Mouse (Mus musculus) gastrocnemius, postnatal 4 days (tissue): ENCODE data around the gene Kcng3. TPM values are rescaled to one million over a fixed set of nuclear protein-coding genes. Genes with fewer than 3 reads are reported as not detected.

ENCODE experiments used
- DNase-seq, 2 experiments: peaks; one replicate each; pipeline ENCODE4 v3.0.0; 2021 to 2022; ENCODE audit warnings: low spot score in 2 of 2, mixed read lengths in 2 of 2
- long read RNA-seq, 2 experiments: library from polyadenylated mRNA; stranded (forward); transcript quantifications; one replicate each; pipeline ENCODE4 v2.0.0; 2021
- total RNA-seq, 2 experiments: library from RNA; stranded (reverse); gene quantifications; 2 replicates each; pipeline ENCODE4 v1.2.3; 2021

Kcng3 gene
- total RNA-seq = under 1 TPM in 1 of 2 experiments, not detected in 1; 0.08 TPM
- long read RNA-seq, experiment 1 = 0 reads
- long read RNA-seq, experiment 2 = 0 reads

GRCm38 (mm10) chr17:83631783-83632652 is at the start of gene Kcng3:
Gene Kcng3, minus strand, starts transcription at chr17:83631895.
- DNase-seq = peak; percentile 20 to 28

- DNase-seq = no peak
Observed at GRCm38 (mm10) chr17:83677370-83677769, 45.7 kb upstream of the Kcng3 start.

- DNase-seq = no peak
Observed at GRCm38 (mm10) chr17:83672685-83673084, 41.0 kb upstream of the Kcng3 start.

- no peak for DNase-seq
Observed at GRCm38 (mm10) chr17:83667934-83668690, 36.4 kb upstream of the Kcng3 start.

GRCm38 (mm10) chr17:83666597-83667287 is 35.0 kb upstream of the Kcng3 start:
- DNase-seq = no peak

GRCm38 (mm10) chr17:83664761-83665160 is 33.1 kb upstream of the Kcng3 start:
- no peak for DNase-seq

GRCm38 (mm10) chr17:83658943-83659342 is 27.2 kb upstream of the Kcng3 start:
- DNase-seq = no peak

GRCm38 (mm10) chr17:83657375-83657774 is 25.7 kb upstream of the Kcng3 start:
- DNase-seq = no peak

GRCm38 (mm10) chr17:83655732-83656131 is 24.0 kb upstream of the Kcng3 start:
- no peak for DNase-seq

- no peak for DNase-seq
Observed at GRCm38 (mm10) chr17:83654651-83655136, 23.0 kb upstream of the Kcng3 start.

- DNase-seq = no peak
Observed at GRCm38 (mm10) chr17:83653635-83654034, 21.9 kb upstream of the Kcng3 start.

GRCm38 (mm10) chr17:83650932-83651682 is 19.4 kb upstream of the Kcng3 start:
- no peak for DNase-seq

GRCm38 (mm10) chr17:83649986-83650385 is 18.3 kb upstream of the Kcng3 start:
- DNase-seq = no peak

GRCm38 (mm10) chr17:83647413-83647812 is 15.7 kb upstream of the Kcng3 start:
- no peak for DNase-seq

GRCm38 (mm10) chr17:83646425-83647163 is 14.9 kb upstream of the Kcng3 start:
- DNase-seq = no peak

- DNase-seq = no peak
Observed at GRCm38 (mm10) chr17:83645226-83645808, 13.6 kb upstream of the Kcng3 start.

- DNase-seq = peak in 1 of 2 experiments; percentile 16
Observed at GRCm38 (mm10) chr17:83637393-83637792, 5.7 kb upstream of the Kcng3 start.

- no peak for DNase-seq
Observed at GRCm38 (mm10) chr17:83636443-83636842, 4.7 kb upstream of the Kcng3 start.
